Comparison of ENCODE assay signal across 9 mouse cellular contexts in genomic region chr2:167658712-167659111, GRCm38 (mm10). TPM values are rescaled to one million over a fixed set of nuclear protein-coding genes. Genes with fewer than 3 reads are reported as not detected.
DNase-seq lines count a peak whose midpoint lies in the region; ATAC-seq and TF ChIP-seq lines count a peak whose summit lies in the region.
"Had no signal": no experiment of that assay in that cellular context is flagged by ENCODE, and none has a peak within 500 bp of the region (broad histone marks: within the 10 kb centered on the region; RNA-seq: fewer than 3 reads in every experiment).

No protein-coding gene starts in this region.

- H3K27me3 ChIP-seq in heart, embryonic 15.5 days = 0 out of 2 replicates have a peak, but pooled peaks cover 4% of the 10 kb centered on the region
- no peaks in the 10 kb centered on the region for H3K27me3 ChIP-seq in lung, postnatal 0 days (replicated peaks; ENCODE audit: insufficient read depth, low read length)
- no peaks in the 10 kb centered on the region; the same call in 1 of the 2 replicates for H3K27me3 ChIP-seq in intestine, embryonic 16.5 days (replicated peaks; ENCODE audit: control insufficient read depth, insufficient read depth, low read length)
- 0 out of 2 replicates have a peak, but pooled peaks cover 5% of the 10 kb centered on the region for H3K27me3 ChIP-seq in stomach, embryonic 15.5 days (replicated peaks)

- no peaks in the 10 kb centered on the region for H3K9me3 ChIP-seq in heart, embryonic 15.5 days (replicated peaks)
- H3K9me3 ChIP-seq in lung, postnatal 0 days (ENCODE audit: low read length) = no peaks in the 10 kb centered on the region
- H3K9me3 ChIP-seq in intestine, embryonic 16.5 days (ENCODE audit: control insufficient read depth, low read length) = no peaks in the 10 kb centered on the region
- no peaks in the 10 kb centered on the region for H3K9me3 ChIP-seq in stomach, embryonic 15.5 days
- H3K9me3 ChIP-seq: midbrain, embryonic 12.5 days had no signal

- no peak overlapping the region for H3K27ac ChIP-seq in heart, embryonic 15.5 days
- peak overlapping the region; percentile 43 for H3K27ac ChIP-seq in lung, postnatal 0 days (ENCODE audit: low read length)
- no peak overlapping the region for H3K27ac ChIP-seq in intestine, embryonic 16.5 days (ENCODE audit: low read length)
- H3K27ac ChIP-seq in stomach, embryonic 15.5 days = 0 out of 2 replicates have a peak overlapping the region, but pooled peaks have one; percentile 18
- H3K27ac ChIP-seq: midbrain, embryonic 12.5 days had no signal

- peaks cover 5% of the 10 kb centered on the region; the same call in 1 of the 2 replicates for H3K36me3 ChIP-seq in heart, embryonic 15.5 days
- 0 out of 2 replicates have a peak, but pooled peaks cover 4% of the 10 kb centered on the region for H3K36me3 ChIP-seq in lung, postnatal 0 days (ENCODE audit: insufficient read depth, low read length)
- H3K36me3 ChIP-seq in intestine, embryonic 16.5 days (ENCODE audit: control insufficient read depth, insufficient read depth, low read length) = peaks cover 2% of the 10 kb centered on the region; the same call in 1 of the 2 replicates
- peaks cover 13% of the 10 kb centered on the region; the same call in 1 of the 2 replicates for H3K36me3 ChIP-seq in stomach, embryonic 15.5 days

- peak overlapping the region; percentile 92; the same call in 1 of the 2 replicates for H3K4me2 ChIP-seq in heart, embryonic 15.5 days
- peak overlapping the region; percentile 86; the same call in 1 of the 2 replicates for H3K4me2 ChIP-seq in lung, postnatal 0 days (replicated peaks; ENCODE audit: low read depth, low read length)
- H3K4me2 ChIP-seq in intestine, embryonic 16.5 days (ENCODE audit: low read depth, low read length) = peak overlapping the region; percentile 90
- peak overlapping the region; percentile 91; the same call in 1 of the 2 replicates for H3K4me2 ChIP-seq in stomach, embryonic 15.5 days

- no peak for DNase-seq in heart, postnatal 14 days
- no peak for DNase-seq in lung, postnatal 0 days (ENCODE audit: low spot score)
- DNase-seq in lung, adult 18-20 months = no peak
- no peak for DNase-seq in adrenal gland, postnatal 36 days
- no peak for DNase-seq in thymus, adult 18-20 months

- no peak overlapping the region for H3K4me3 ChIP-seq in heart, embryonic 15.5 days
- no peak overlapping the region for H3K4me3 ChIP-seq in lung, postnatal 0 days (ENCODE audit: low read depth, low read length)
- H3K4me3 ChIP-seq in intestine, embryonic 16.5 days (ENCODE audit: low read length) = 0 out of 2 replicates have a peak overlapping the region, but pooled peaks have one; percentile 2
- H3K4me3 ChIP-seq in stomach, embryonic 15.5 days (replicated peaks) = no peak overlapping the region

- TF ChIP-seq EP300 in lung, postnatal 0 days (IDR thresholded peaks at IDR 0.05) = no peak

- H3K4me1 ChIP-seq in heart, embryonic 15.5 days (replicated peaks) = peaks cover 42% of the 10 kb centered on the region
- peaks cover 30% of the 10 kb centered on the region for H3K4me1 ChIP-seq in lung, postnatal 0 days (ENCODE audit: insufficient read depth, low read depth, low read length)
- peaks cover 34% of the 10 kb centered on the region for H3K4me1 ChIP-seq in intestine, embryonic 16.5 days (ENCODE audit: control insufficient read depth, insufficient read depth, low read length)
- peaks cover 38% of the 10 kb centered on the region for H3K4me1 ChIP-seq in stomach, embryonic 15.5 days

- TF ChIP-seq CTCF in lung, postnatal 0 days (IDR thresholded peaks at IDR 0.05) = no peak

- intact Hi-C loops in heart, postnatal 14 days (cut with DNase I) = no loop called here

- no peak for ATAC-seq in heart, embryonic 15.5 days (replicated peaks; ENCODE audit: insufficient number of reproducible peaks, insufficient read depth, low FRiP score, low read depth)
- ATAC-seq in lung, postnatal 0 days = no peak
- ATAC-seq in intestine, embryonic 16.5 days = no peak
- ATAC-seq in stomach, embryonic 15.5 days (ENCODE audit: insufficient read depth, low FRiP score, low read depth) = no peak

- H3K9ac ChIP-seq in heart, embryonic 15.5 days = no peak overlapping the region
- H3K9ac ChIP-seq in lung, postnatal 0 days (replicated peaks; ENCODE audit: low read depth) = peak overlapping the region; percentile 19; the same call in 1 of the 2 replicates
- H3K9ac ChIP-seq in intestine, embryonic 16.5 days (ENCODE audit: low read depth, low read length) = peak overlapping the region; percentile 47; the same call in 1 of the 2 replicates
- no peak overlapping the region for H3K9ac ChIP-seq in stomach, embryonic 15.5 days

- 45% methylated on average over 11 of the region's 11 CpGs for WGBS in heart, embryonic 15.5 days
- WGBS in lung, postnatal 0 days = 55% methylated on average over 11 of the region's 11 CpGs
- 53% methylated on average over 11 of the region's 11 CpGs for WGBS in intestine, embryonic 16.5 days
- WGBS in stomach, embryonic 15.5 days = 55% methylated on average over 11 of the region's 11 CpGs

RNA-seq across cellular contexts. Expression of gene Gm20431, which starts 2.6 kb away (rescaled TPM):
- 7.3 TPM in 1 of 2 replicates, not detected in the other for polyA plus RNA-seq in heart, embryonic 15.5 days (2015; fragmentation: Nextera tagmentation; extraction: Ambion mirVana)
- total RNA-seq in heart, postnatal 14 days (2021) = 10 to 100 TPM; 20.3 to 22.8 TPM
- 5.2 and 8.4 TPM in 2 replicates for polyA plus RNA-seq in lung, postnatal 0 days (2015; fragmentation: Nextera tagmentation; extraction: Ambion mirVana)
- polyA plus RNA-seq in intestine, embryonic 16.5 days (2015; fragmentation: Nextera tagmentation; extraction: Ambion mirVana) = 2.0 and 3.2 TPM in 2 replicates
- 3.5 and 9.6 TPM in 2 replicates for polyA plus RNA-seq in stomach, embryonic 15.5 days (2015; fragmentation: Nextera tagmentation; extraction: Ambion mirVana)
- total RNA-seq in adrenal gland, postnatal 36 days (2021) = 10 to 100 TPM in 1 of 2 experiments, 1 to 10 TPM in 1; 8.9 to 25.9 TPM

RNA-seq across cellular contexts. Expression of gene Ube2v1, which starts 26.8 kb away (rescaled TPM):
- polyA plus RNA-seq in heart, embryonic 15.5 days (2015; fragmentation: Nextera tagmentation; extraction: Ambion mirVana) = 179 and 216 TPM in 2 replicates
- 100 to 1,000 TPM in 1 of 2 experiments, 10 to 100 TPM in 1; 93.8 to 102 TPM for total RNA-seq in heart, postnatal 14 days (2021)
- 166 and 184 TPM in 2 replicates for polyA plus RNA-seq in lung, postnatal 0 days (2015; fragmentation: Nextera tagmentation; extraction: Ambion mirVana)
- 273 and 293 TPM in 2 replicates for polyA plus RNA-seq in intestine, embryonic 16.5 days (2015; fragmentation: Nextera tagmentation; extraction: Ambion mirVana)
- 250 and 281 TPM in 2 replicates for polyA plus RNA-seq in stomach, embryonic 15.5 days (2015; fragmentation: Nextera tagmentation; extraction: Ambion mirVana)
- total RNA-seq in adrenal gland, postnatal 36 days (2021) = 100 to 1,000 TPM; 195 to 197 TPM

RNA-seq across cellular contexts. Expression of gene Cebpb, which starts 30.0 kb away (rescaled TPM):
- polyA plus RNA-seq in heart, embryonic 15.5 days (2015; fragmentation: Nextera tagmentation; extraction: Ambion mirVana) = 10.2 and 14.3 TPM in 2 replicates
- 100 to 1,000 TPM; 108 to 124 TPM for total RNA-seq in heart, postnatal 14 days (2021)
- 108 and 122 TPM in 2 replicates for polyA plus RNA-seq in lung, postnatal 0 days (2015; fragmentation: Nextera tagmentation; extraction: Ambion mirVana)
- 0.65 and 0.93 TPM in 2 replicates for polyA plus RNA-seq in intestine, embryonic 16.5 days (2015; fragmentation: Nextera tagmentation; extraction: Ambion mirVana)
- 18.4 and 25.4 TPM in 2 replicates for polyA plus RNA-seq in stomach, embryonic 15.5 days (2015; fragmentation: Nextera tagmentation; extraction: Ambion mirVana)
- total RNA-seq in adrenal gland, postnatal 36 days (2021) = 100 to 1,000 TPM; 357 to 631 TPM

RNA-seq across cellular contexts. Expression of gene Tmem189, which starts 30.9 kb away (rescaled TPM):
- polyA plus RNA-seq in heart, embryonic 15.5 days (2015; fragmentation: Nextera tagmentation; extraction: Ambion mirVana) = 35.3 and 45.7 TPM in 2 replicates
- total RNA-seq in heart, postnatal 14 days (2021) = 10 to 100 TPM; 35.0 to 35.2 TPM
- 51.7 and 55.1 TPM in 2 replicates for polyA plus RNA-seq in lung, postnatal 0 days (2015; fragmentation: Nextera tagmentation; extraction: Ambion mirVana)
- polyA plus RNA-seq in intestine, embryonic 16.5 days (2015; fragmentation: Nextera tagmentation; extraction: Ambion mirVana) = 28.6 and 33.7 TPM in 2 replicates
- polyA plus RNA-seq in stomach, embryonic 15.5 days (2015; fragmentation: Nextera tagmentation; extraction: Ambion mirVana) = 40.8 and 43.8 TPM in 2 replicates
- 10 to 100 TPM; 27.2 to 34.3 TPM for total RNA-seq in adrenal gland, postnatal 36 days (2021)

Comparison
In these comparisons a context has a peak if more than half of its experiments do, and no peak if none do; other contexts are left out.
1. H3K27ac ChIP-seq: peak in lung, postnatal 0 days (single experiment) and stomach, embryonic 15.5 days (single experiment); none in heart, embryonic 15.5 days (single experiment) and intestine, embryonic 16.5 days (single experiment).
2. H3K9ac ChIP-seq: peak in lung, postnatal 0 days (single experiment) and intestine, embryonic 16.5 days (single experiment); none in heart, embryonic 15.5 days (single experiment) and stomach, embryonic 15.5 days (single experiment).
3. Peak in every context shown above with its lines, with median percentiles within 50 percentile points of each other: H3K4me2 ChIP-seq.